Mouse (Mus musculus) gastrocnemius, postnatal 10 days (tissue): ENCODE data around the gene Olfr948. TPM values are rescaled to one million over a fixed set of nuclear protein-coding genes. Genes with fewer than 3 reads are reported as not detected.

Experiments used
- DNase-seq: peaks from one replicate; pipeline ENCODE4 v3.0.0; 2021; ENCODE audit warnings: mixed read lengths
- long read RNA-seq, 2 experiments: library from polyadenylated mRNA; stranded (forward); transcript quantifications; one replicate each; pipeline ENCODE4 v2.0.0; 2021
- total RNA-seq, 2 experiments: library from RNA; stranded (reverse); gene quantifications; 2 replicates each; pipeline ENCODE4 v1.2.3; 2021

Gene Olfr948
- not detected for total RNA-seq
- long read RNA-seq, experiment 1 = 0 reads
- long read RNA-seq, experiment 2 = 0 reads

GRCm38 (mm10) chr9:39325945-39326344 lies at the start of gene Olfr948:
Olfr948 (minus strand) TSS chr9:39326045.
- no peak for DNase-seq

- DNase-seq = no peak
Observed at GRCm38 (mm10) chr9:39287136-39287535, 38.7 kb downstream of the Olfr948 start.

GRCm38 (mm10) chr9:39276718-39277117 lies 49.1 kb downstream of the Olfr948 start, which contains the start of gene Olfr945:
Olfr945 (minus strand) TSS chr9:39276818.
- no peak for DNase-seq

Other genes with a start within 250 kb of the Olfr948 start
- not detected for gene Olfr938, start 247.2 kb downstream of the Olfr948 start, total RNA-seq
- not detected for gene Olfr27, start 197.9 kb downstream of the Olfr948 start, total RNA-seq
- gene Olfr943, start 159.7 kb downstream of the Olfr948 start, total RNA-seq = not detected
- gene Olfr944, start 124.1 kb downstream of the Olfr948 start, total RNA-seq = not detected
- gene Olfr1537, start 76.1 kb downstream of the Olfr948 start, total RNA-seq = not detected
- gene Olfr945, start 49.2 kb downstream of the Olfr948 start, total RNA-seq = not detected
- not detected for gene Olfr951, start 61.4 kb upstream of the Olfr948 start, total RNA-seq
- gene Olfr952, start 101.1 kb upstream of the Olfr948 start, total RNA-seq = not detected
- not detected for gene Olfr954, start 130.7 kb upstream of the Olfr948 start, total RNA-seq
- not detected for gene Olfr955, start 145.9 kb upstream of the Olfr948 start, total RNA-seq
- gene Olfr44, start 167.9 kb upstream of the Olfr948 start, total RNA-seq = not detected
- gene Olfr957, start 189.8 kb upstream of the Olfr948 start, total RNA-seq = not detected
- not detected for gene Olfr958, start 228.0 kb upstream of the Olfr948 start, total RNA-seq
- gene Olfr959, start 249.5 kb upstream of the Olfr948 start, total RNA-seq = not detected